Mouse (Mus musculus) R1 (cell line): ENCODE data around the gene Lbp.

Source experiments
- DNase-seq: peaks from one replicate; pipeline ENCODE4 v3.0.0-alpha.2; 2018; ENCODE audit warnings: low read depth, low spot score

Gene Lbp

DNA sequence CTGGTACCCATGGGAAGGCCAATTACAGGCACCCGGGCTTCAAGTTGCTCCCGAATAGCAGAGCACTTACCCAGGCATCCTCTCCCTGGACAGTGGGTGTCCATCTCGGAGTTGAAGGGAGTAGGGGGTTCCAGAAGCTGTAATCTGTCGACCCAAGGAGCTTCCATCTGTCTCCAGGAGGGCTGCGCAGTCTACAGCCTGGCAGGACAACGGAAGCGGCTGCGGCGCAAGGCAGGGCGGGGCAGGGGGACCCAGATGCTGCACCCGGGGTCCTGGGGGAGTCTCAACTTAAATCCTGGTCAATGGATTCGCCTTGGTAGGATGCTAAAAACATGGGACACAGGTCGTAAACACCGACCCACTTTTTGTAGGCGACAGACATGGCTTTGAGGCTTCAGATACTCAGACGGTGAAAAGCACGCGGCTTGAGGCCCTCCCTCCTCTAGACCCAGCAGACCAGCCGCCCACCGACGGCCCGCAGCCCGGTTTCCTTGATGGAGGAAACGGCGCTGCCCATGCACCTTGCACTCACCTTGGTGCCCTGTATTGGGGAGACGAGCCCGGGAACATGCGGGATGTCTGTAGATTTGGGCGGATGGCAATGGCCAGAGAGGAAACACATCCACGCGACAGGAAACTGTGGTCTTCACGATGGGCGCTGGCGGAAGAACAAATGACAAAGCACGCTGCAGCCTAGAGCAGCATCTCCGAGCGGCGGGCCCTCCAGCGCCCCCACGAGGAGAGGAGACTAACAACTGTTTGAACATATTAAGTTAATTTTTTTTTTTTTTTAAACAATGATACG lies 54.8 kb downstream of the Lbp start:
- DNase-seq = peak; percentile 94

DNA sequence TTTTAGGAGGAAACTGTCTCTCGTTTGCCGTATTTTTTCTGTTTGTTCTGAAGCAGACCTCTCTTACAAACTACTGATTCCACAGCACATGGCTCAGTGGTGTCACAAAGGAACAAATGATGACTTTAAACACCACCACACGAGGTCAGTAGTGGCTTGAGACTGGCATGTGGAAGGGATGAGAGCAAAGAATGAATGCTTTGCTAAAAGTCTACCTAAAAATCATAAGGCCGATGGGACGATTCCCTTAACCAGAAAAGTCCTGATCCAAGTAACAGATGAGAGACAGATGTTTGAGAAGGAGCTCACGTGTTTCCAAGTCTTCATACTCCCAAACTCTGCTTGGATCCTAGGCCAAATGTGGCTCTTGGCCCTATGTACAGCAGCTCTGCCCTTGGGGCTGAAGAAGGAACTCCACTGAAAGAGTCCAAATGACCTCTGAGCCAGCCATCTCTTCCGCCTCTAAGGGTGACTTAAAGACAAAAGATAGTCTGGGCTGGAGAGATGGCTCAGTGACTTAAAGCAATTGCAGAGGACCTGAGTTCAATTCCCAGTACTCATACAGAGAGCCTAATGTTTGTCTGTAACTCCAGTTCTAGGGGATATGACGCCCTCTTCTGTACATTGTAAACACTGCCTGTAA lies 55.5 kb downstream of the Lbp start:
- peak; percentile 83 for DNase-seq

DNA sequence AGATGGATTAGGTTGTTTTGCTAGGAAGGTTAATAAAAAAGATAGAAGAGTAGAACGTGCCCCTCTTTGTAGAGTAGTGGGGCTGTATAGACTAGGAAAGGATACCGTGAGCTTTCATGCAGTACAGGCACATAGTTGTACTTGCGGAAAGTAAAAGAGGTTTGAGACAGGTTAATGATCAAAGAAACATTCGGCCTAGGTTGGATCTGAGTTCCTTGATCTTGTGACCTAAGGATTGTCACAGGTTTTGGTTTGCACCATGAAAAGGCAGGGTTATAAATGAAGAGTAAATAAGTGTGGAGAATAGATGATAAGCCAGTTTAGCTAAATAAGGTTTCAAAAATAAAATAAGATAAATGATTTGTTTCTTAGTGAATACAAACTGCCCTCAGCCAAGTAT lies 57.9 kb downstream of the Lbp start:
- DNase-seq = no peak

DNA sequence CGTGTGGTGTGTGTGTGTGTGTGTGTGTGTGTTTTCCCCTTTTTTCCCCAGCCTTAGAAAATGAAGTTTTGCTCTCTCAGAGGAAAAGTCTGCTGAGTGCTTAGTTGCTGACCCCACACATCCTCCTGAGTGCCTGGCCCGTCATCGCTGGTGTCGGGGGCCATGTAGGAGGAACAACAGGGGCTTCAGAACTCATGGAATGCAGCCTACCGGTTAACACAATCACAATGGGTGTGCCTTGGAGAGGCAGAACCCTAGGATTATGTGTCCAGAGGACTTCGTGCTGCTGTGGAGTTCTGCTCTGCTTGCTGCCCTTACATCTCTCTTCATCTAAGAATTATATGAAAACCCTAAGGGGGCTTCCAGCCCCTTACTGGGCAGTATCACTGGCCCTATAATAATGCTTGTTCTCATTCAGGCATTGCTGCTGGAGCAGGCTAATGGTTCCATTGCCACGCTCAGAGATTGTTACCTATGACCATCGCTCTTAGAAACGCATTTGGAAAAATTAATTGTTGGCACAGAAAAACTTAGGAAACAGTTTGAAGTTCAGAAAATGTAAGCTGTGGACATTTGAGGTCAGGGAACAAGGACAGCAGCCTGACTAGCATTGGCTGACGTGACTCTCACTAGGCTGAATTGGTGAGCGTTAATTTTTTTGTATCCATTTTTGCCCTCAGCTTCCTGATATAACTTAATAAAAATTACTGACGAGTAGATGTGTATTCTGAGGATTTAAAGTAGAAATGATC lies 59.0 kb downstream of the Lbp start:
- no peak for DNase-seq

DNA sequence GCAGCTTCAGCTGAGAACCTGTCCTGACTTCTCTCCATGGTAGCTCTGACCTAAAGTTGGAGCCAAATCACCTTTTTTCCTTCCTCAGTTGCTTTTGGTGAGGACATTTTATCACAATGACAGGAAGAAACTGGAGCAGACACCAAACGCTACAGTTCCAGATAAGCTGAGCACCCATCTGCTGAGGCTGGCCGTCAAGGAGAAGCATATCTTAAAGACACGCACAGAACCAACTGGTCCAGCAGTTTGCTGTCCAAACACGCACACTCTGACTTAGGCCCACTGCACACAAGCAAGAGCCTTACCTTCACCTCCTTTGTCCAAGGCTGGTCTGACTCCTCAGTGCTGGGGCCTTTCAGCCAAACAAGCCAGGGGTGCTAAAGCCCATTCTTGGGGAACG lies 61.4 kb downstream of the Lbp start:
- no peak for DNase-seq

DNA sequence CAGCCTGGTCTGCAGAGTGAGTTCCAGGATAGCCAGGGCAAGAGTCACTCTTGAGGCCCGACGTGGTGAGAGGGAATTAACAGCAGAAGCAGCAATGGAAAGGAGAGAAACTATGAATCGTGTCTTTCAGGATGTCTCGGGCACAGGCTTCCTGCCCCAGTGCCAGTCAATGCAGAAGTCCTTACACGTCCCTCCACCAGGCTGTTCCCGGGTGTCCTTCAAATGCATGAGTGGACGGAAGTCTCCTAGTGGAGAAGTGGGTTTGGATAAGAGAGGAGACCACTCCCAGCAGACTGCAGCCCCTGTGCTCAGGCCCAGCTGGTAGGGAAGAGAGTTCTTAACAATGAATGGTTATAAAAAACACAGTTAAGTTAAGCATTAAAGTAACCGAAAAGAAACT lies 62.0 kb downstream of the Lbp start:
- DNase-seq = no peak

DNA sequence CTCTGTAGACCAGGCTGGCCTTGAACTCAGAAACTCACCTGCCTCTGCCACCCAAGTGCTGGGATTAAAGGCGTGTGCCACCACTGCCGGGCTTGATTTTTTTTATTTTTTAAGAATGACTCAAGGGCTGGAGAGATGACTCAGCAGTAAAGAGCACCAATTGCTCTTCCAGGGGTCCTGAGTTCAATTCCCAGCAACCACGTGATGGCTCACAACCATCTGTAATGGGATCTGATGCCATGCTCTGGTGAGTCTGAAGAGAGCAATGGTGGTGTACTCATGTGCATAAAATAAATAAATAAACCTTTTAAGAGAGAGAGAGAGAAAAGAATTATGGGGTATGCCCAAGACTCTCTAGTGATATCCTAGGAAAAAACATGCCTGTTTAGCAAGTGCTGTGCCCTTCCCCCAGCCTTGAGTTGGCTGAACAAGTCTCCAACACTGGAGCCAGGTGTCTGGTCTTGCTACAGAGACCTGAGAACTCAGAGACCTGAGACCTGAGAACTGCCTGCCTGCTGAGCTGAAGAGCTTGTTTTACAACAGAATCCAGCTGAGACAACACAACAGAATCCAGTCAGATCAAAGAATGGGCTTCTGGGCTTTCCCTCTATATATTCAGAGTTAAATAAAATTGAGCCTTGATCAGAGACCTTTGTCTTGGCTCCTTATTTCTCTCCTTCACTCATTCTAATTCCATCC lies 63.3 kb downstream of the Lbp start:
- peak; percentile 55 for DNase-seq

DNA sequence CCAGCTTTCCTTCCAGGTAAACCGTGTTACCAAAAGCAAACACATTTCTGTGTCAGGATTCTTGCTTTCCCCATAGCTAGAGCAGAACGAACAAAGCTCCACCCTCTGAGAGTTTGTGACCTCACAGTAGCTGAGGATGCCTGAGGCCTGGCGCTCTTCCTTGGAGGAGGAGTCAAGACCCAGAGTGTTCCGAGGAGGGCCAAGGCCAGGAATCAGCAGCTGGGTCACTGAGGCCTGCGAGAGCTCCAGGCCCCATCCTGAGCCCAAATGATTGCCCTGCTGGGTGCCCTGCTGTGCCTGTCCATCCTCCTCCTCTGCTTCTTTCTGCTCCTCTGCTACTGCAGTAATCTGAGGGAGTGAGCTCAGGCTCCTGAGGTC lies 63.9 kb downstream of the Lbp start:
- DNase-seq = peak; percentile 79

DNA sequence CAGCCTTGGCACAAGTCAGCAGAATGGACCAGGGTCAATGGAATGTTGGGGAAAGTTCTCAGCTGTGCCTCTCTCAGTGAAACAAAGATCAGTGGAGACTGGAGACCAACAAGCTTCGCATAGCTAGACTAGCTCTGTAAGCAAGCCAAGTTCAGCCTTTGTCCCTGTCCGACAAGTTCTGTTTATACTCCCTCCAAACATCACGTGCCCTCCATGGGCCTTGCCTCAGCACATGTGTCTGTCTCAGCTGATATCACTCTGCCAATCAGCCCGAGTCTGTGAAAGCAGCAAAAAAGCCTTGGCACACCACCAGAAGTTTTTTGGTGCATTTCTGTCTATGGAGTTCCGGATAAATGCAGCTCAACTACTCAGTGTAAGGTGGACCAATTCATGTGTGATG lies 66.8 kb downstream of the Lbp start:
- DNase-seq = no peak

DNA sequence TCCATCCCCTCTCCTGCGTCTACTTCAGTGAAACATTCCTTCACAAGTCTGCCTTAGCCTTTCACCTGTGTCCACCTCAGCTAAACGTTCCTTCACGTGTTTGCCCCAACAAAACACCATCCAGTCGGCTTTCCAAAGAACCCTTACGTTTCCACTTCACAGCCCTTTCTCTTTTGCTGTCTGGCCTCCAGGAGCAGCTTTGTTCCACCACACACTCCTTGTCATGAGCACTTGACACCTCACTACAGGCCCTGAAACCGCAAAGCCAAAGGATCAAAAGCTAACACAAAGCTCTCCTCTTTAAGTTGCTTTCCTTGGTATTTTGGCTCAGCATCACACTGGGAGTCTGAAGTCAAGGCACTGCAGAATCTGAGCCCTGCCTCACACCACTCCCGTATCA lies 67.2 kb downstream of the Lbp start:
- no peak for DNase-seq

DNA sequence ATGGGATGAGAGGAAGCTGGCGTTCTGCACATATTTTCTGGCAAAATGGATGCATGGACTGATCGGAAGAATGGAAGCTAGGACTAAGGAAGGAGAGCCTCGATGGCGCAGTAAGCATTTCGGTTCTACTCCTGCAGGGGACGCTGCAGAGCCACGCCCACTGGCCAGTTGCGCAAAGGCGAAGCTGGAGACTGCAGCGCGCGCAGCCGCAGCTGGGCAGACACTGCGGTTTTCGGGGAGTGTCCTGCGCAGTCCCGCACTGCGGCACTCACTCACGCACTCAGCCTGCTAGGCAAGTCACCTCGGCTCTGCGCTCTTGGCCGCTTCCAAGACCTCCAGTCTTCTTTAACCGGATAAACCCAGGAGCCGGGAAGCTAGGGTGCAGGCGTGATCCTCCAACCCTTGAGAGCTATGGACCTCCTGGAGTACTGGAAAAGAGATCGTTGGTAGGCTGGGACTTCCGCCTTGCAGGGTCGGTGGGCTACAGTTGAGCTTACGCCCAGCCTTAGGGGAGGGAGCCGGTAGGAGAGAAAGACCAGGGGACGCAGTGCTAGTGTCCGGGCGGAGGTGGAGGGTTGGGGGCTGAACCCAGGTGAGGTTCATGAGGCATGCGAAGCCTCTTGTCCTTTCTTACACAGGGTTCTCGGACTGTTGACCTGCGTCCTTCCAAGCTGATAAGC lies 69.3 kb downstream of the Lbp start, which contains the start of gene Snhg11:
Gene Snhg11 (plus strand): TSS at position 196 of the 680 bp plus-strand sequence.
- DNase-seq = peak; percentile 87

DNA sequence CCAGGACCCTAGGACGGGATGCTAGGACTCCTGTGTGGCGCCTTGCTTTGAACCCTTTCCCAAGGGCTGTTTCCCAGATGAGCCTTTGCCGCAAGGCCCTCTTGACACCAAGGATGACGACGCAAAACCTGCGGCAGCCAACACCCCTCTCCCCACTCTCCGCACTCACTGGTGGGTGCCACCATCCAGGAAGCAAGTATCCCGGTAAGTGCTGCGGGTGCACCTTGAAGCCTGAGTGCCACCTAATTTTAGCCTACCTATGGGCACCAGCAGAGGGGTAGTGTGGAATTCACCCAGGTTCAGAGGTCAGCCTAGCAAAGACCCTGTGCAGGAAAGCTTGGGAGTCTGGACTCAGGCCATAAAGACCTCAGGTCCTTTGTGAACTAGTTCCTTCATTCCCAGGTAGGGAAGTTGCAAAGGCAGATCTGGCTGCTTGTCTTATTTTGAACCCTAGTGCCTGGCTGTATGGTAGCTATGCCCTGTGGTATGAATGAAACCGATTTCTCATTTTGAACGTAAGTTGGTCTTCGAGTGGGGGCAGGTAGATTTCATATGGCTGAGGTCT lies 69.9 kb downstream of the Lbp start:
- peak; percentile 53 for DNase-seq

DNA sequence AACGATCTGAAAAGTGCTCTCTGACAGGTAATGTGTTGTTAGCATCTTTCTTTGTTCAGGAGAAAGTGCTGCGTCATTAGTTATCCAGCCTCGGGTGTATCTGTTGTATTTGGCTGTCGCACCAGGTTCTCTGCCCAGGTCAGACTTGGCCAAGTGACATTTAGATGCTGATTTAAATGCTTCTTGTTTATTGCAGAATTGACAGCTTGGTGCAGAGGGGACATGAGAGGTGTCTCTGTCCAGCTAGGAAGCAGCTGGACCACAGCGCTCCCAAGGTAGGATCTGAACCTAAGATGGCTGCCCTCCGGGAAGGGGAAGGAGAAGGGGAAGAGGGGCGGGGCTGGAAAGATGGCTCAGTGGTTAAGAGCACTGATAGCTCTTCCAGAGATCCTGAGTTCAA lies 70.5 kb downstream of the Lbp start:
- peak; percentile 70 for DNase-seq

DNA sequence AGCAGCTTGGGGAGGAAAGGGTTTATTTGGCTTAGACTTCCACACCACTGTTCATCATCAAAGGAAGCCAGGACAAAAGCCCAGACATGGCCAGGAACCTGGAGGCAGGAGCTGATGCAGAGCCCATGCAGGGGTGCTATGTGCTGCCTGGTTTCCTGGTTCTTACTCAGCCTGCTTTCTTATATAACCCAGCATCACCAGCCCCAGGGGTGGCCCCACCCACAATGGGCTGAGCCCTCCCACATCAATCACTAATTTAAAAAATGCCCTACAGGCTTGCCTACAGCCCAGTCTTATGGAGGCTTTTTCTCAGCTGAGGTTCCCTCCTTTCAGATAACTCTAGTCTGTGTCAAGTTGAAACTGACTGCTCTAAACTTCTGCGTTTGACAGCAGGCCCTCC lies 71.5 kb downstream of the Lbp start:
- no peak for DNase-seq

DNA sequence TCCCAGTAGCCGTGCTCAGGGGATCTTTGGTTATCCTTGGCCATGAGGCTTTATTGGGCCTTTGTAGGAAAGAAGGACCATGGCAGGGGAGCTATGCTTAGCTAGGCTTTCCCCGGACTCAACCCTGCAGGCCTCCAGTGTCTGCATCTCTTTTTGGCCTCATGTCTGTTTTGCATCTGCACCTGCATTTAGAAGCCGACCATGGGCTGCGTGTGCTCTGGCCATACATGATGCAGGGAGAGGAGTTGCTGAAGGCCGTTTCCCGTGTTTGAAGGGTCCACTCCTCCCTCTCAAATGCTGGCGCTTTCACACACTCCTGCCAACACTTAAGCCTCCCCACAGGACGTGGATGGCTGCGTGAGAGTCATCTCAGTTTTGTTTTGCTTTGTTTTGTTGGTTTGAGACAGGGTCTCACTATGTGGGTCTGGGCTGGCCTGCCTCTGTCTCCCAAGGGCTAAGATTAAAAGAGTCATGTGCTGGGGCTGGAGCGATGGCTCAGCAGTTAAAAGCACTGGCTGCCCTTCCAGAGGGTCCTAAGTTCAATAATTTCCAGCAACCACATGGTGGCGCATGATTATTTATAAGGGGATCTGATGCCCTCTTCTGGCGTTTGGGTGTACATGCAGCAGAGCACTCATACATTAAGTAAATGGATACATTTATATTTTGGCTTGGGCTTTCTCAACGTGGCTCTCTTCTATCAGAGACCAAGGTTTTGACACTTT lies 73.2 kb downstream of the Lbp start:
- peak; percentile 94 for DNase-seq
